Mouse (Mus musculus): Measurements from ENCODE around the gene Mlh3.
"Not testable (repeated sequence)": the region's sequence is repeated elsewhere in the genome, so short reads cannot be mapped to it uniquely, and the experiment has no call there.

The Mlh3 gene

DNA sequence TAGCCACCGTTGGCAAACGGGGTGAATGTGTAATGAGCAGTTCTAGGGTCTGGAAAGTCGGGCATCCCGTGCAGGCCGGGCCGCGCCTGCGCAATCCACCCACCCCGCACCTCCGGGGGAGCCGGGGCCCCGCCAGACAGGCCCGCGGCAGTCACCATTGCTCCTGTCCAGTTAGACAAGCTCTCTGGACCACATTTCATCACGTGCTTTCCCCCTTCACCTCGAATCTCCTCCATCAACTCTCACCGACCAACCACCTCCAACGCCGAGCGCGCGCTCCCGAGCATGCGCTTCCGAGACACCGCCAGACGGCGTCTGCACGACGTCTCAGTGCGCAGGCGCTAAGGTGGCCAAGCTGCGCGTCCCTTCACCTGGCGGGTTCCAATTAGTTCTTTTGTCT, at the start of gene Mlh3:
Gene Mlh3, minus strand, starts transcription at position 281 of the 400 bp plus-strand sequence.
- peak; percentile 78 to 86 for DNase-seq (ENCODE audit: low spot score in 2 of 2)

DNA sequence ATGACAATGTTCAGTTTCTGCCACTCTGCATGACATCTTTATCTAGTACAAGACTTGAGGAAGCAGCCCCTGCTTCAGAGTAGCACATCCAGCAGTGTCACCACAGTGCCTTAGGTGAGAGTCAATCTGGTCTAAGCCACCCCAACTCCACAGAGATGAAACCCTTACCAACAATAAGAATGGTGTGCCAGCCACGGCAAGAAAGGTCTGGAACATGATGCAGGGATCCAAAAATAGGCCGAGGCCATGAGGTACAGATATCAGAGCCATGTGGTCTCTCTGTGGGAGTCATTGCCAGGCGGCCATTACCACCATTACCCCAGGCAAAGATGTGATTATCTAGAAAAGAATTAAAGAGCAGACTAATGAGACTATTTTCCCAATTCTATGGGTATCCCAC, 38.3 kb upstream of the Mlh3 start:
- no peak for DNase-seq (ENCODE audit: low spot score in 2 of 2)

DNA sequence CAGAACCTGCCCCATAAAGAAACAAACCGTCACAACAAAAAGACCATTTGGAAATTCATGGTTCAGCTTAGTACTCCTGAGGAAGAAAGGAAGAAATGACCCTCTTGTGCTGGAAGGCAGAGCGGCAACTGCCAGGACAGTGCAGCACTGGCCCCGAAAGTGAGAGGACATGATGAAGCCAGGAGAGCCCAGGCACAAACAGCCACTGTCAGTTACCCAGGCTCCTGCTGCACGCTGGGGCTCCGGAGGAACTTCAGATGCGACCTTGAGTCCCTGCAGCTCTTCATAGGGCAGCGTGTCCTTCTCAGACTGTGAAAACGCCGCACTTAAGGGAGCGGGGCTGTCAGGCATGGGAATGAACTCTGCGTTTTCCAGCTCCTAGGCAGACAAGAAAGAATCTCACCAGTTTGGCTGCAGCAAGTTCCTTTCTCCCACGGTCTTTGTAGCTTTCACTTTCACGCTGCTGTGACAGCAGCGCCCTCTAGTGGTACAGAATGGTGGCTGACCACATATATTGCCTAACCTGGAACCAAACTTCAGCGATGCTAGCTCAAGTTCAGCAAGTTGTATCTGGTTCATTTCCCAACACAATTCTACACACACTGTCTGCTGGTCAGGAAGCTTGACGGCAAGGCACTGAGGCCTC, 35.0 kb upstream of the Mlh3 start:
- DNase-seq (ENCODE audit: low spot score in 2 of 2): peak; percentile 81 to 83

DNA sequence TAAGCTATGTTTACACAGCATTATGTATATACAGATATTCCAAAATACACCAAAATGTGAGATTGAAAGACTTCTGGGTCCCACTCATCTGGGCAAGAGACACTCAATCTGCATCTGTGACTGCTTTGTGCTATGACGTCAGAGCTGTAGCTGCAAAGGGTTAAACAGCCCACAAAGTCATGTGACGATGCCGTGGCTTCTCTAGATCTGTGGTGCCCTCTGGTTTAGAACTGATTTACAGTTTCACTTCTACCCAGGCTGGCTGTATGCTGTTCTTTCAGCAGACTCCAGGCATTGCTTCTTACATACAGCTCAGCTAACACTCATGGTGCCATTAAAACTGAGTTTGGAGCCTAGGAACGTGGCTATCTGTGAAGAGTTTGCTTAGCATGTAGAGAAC, 34.3 kb upstream of the Mlh3 start:
- no peak for DNase-seq (ENCODE audit: low spot score in 2 of 2)

DNA sequence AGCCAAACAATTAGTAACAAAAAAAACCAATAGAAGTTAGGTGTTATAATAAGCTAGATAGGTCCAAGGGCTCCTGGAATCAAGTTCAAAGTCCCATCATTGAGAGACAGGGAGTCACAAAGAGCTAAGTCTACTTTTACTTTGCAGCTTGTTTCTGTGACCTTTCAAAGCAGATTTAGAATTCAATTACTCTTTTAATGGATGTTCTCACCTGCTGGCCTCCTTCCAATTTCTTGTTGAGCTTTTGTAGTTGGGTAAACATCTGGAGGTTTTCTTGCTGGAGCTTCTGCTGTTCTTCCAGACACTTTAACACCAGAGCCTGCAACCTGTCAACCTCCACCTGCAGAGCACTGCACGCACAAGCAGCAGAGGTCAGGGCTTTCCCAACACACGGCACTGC, 32.9 kb upstream of the Mlh3 start:
- DNase-seq (ENCODE audit: low spot score in 2 of 2): no peak

DNA sequence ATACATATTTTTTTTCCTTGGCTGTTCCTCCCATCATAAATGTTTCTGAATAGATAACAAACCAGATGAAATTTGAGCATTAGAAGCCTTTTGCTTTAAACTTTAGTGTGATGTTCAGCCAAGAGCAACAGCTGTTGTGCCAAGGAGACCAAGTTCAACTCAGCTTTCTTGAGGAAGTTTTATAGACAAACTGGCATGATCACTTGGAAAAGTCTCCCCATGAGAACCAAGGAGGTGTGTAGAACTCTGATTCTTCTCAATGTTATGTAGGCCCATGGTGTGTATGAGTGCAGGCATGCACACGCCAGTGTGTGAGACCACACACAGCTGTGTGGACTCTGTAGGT, 28.4 kb upstream of the Mlh3 start:
- no peak for DNase-seq (ENCODE audit: low spot score in 2 of 2)

DNA sequence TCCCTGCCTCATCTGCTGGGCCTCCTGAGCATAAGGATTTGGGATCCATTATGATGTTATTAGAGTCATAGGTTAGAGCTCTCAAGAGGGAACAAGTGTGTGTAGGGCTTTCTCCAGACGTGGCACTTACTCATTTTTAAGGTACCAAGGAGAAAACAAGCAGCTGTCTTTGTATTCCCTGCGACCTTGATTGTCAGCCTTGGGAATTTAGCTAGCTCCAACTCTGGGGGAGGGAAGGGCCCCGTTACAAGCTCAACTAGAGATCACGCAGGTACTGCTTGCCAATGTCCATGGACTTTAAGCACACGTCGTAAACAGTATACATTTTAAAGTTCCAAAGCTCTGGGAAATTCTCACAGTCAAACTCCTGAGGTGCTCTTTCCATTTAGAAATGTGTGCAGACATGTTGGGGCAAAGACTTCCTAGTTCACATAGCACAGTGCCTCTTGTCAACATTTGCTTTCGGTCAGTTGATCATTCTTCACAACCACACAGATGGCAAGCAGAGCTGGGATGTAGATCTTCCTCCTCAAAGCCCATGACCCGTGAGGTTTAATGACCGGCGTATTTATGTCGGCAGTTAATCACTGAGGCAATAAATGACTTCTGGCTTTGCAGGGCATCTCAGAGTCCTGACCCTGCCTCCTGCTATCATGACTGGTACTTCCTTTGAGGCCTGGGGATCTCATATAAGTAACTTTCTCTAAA, 27.9 kb upstream of the Mlh3 start:
- no peak for DNase-seq (ENCODE audit: low spot score in 2 of 2)

DNA sequence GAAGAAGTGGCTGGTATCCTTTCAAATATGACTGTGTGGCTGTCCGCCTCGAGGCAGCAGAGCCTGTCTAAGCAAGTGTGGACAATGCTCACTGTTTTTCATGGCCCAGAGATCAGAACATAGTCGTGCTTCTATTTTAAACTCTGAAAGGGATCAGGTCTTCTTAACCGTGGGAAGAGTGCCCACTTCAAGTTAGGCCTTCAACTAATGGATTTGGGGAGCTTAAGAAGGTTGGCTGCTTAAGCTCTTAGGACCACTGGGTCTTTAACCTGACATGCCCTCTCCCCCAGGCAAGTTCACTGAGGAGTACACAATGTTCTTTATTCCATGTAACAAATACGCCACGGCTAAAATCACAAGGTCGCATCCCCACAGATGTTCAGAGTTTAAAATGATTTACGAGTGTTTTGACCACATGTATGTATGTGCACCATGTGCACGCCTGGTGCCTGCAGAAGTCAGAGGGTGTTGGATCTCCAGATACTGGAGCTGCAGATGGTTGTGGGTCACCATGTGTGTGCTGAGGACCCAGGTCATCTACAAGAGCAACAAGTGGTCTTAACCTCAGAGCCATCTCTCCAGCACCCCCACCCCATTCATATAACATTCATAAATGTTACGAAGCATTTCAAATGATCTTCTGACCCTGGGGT, 27.1 kb upstream of the Mlh3 start:
- DNase-seq (ENCODE audit: low spot score in 2 of 2): no peak

DNA sequence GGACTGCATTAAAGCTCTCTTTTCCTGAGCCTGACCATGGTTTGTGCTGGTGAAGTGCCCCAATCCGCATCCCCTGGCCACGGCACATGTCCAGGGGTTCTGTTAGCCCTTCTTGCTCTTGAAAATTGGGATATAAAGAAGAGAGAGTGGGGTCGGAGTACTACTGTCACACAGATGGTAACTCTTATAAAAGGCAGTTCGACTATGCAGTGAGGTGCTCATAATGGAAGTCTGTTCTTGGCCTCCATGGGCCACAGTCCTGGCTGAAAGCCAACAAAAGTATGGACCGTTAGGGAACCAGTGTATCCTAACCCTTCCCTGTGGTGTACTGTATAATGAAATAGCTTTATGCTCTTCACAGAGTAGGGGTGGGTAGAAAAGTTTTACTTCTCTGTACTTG, 26.5 kb upstream of the Mlh3 start:
- DNase-seq (ENCODE audit: low spot score in 2 of 2): no peak

DNA sequence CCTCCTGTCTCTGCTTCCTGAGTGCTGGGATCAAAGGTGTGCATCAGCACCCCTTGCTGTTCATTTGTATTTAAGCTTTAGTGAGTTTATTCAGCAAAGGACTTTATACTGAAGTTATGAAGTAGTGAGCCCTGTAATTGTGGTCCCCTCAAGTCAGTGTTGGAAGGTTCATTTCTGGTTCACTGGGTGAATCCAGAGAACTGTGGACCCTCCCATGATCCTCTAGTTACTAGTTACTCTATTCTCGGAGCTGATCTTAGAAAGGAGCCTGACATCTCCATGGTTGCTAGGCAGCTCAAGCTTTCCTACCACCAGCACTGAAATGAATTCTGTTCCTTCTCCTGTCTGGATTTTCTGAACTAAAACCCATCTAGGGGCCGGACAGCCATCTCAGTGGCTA, 25.1 kb upstream of the Mlh3 start:
- no peak for DNase-seq (ENCODE audit: low spot score in 2 of 2)

DNA sequence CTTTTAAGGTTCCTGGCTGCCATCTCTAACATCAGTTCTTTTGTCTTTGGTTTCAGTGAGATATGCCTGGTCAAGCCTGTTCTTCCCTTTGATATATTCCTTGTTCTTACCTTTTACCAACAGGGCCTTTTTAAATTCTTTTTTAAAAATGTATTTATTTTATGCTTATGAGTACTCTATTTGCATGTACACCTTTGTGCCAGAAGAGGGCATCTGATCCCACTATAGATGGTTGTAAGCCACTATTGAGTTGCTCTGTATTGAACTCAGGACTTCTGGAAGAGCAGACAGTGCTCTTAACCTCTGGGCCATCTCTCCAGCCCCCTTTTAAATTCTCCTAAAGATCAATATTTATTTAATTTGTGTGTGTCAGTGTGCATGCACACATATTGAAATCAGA, 22.5 kb upstream of the Mlh3 start:
- no peak for DNase-seq (ENCODE audit: low spot score in 2 of 2)

DNA sequence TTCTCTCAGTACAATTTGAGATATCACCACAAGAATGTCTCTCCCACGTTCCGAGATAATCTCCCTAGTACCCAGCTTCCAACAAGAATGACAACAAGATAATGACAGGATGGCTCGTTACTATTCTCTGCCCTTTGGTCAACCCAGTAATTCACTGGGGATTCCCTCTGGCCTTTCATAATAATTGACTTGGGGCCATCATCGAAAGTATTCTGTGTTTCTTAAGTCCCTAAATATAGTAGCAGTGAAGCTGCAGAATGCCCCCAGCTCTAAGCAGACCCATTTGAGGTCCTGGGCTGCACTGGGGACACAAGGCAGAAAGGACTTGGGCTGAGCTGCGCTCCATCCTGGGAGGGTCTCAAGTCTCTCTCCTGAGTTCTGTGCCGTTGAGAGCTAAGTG, 21.9 kb upstream of the Mlh3 start:
- DNase-seq (ENCODE audit: low spot score in 2 of 2): no peak

DNA sequence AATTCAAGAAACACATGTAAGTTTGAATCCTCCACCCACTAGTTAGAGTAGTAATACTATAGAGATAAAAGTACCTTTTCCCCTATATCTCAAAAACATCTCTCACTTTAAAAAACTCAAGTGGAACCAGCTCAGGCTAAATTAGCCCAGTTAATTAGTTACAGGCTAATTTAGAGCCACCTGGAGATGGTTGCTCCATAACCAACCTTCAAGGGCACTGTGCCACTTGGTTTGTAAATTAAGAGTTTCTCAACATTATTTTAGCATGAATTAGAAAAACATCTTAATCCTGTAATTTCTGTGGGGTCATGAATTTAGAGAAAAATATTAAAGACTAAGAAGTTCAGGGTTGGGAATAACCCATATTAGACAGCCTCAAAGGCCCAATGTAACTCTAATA, 21.1 kb upstream of the Mlh3 start:
- DNase-seq (ENCODE audit: low spot score in 2 of 2): no peak

DNA sequence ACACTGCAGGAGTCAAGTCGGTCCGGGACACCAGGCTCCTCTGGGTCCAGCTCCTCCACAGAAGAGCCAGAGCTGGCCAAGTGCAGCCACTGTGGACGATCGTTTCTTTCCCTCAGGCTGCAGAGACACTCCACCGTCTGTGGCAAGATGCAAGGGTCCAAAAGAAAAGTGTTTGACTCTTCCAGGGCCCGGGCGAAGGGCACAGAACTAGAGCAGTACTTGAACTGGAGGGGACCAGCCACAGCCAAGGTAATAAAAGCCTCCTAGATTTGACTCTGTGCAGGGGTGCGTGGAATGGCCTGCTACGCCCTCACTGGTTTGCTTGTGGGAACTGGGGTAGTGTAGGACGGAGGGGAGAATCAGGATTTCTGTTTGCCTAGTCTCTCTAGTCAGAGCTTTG, 20.2 kb upstream of the Mlh3 start:
- no peak for DNase-seq (ENCODE audit: low spot score in 2 of 2)

DNA sequence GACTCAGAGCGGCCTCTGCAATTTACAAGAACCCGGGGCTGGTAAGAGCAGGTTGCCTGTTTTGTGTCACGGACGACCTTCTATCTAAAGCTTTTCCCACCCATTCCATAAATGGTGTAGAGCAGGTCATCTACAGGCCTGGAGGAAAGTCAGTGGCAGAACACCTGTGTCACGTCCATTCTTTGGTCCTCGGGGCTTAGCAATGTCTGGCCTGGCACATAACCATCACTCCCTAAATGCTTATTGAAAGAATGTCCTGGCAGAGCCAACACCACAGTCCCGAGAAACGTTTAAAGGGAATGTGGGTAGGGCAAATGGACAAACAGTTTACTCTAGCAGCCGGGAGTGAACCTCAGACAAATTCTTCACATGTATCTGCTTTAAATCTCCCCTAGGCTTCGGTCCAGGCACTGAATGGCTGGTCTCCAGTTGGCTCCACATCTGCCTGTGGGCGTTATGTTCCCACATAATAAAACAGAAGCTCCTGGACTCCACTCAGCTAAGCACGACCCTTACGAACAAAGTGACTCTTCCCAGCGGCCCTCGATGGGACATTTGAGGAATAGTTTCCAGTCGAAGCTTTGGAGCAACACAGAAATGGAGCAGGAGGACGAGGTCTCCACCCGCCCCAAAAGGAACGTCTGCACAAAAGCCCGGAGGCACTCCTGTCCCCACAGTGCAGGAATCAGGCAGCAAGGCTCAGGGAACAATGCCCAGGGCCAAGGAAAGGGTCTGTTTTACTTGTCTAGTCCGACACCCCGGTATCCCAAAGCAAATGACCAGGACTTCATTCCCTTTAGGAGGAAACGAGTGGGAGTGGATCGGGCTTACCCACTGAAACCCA, 19.0 kb upstream of the Mlh3 start:
- peak in 1 of 2 experiments; percentile 56 for DNase-seq (ENCODE audit: low spot score in 2 of 2)

DNA sequence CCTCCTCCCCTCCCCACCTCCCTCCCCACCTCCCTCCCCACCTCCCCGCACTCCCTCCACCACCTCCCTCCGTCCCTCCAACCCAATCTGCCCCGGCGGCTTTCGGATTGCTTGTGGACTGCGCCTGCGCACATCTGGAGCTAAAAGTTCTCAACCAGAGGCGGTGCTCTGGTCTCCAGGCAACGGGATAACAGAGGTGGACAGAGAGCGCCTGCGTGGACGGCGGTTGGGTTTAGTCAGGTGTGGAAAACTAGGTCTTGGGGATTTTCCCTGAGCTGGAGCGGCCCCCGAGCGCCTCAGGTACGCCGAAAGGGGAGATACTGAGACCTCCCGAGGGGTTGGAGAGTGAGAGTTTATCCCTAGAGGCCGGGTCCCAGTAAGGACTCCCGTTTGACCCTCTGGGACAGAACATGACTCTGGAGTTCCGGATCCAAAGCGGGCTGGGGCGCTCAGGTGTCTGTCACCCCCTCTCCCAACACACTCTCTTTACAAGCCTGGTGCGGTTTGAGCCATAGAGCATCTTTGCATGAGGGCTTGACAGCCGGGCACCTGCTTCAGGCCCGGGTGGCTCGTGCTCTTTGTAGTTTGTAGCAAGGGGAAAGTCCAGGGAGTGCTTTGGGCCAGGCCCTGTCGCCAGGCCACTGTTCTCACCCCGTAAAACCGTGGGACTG, 18.2 kb upstream of the Mlh3 start, which contains the start of gene Zc2hc1c:
Gene Zc2hc1c, plus strand, starts transcription at position 106 of the 671 bp plus-strand sequence.
- DNase-seq (ENCODE audit: low spot score in 2 of 2): peak; percentile 81 to 90

DNA sequence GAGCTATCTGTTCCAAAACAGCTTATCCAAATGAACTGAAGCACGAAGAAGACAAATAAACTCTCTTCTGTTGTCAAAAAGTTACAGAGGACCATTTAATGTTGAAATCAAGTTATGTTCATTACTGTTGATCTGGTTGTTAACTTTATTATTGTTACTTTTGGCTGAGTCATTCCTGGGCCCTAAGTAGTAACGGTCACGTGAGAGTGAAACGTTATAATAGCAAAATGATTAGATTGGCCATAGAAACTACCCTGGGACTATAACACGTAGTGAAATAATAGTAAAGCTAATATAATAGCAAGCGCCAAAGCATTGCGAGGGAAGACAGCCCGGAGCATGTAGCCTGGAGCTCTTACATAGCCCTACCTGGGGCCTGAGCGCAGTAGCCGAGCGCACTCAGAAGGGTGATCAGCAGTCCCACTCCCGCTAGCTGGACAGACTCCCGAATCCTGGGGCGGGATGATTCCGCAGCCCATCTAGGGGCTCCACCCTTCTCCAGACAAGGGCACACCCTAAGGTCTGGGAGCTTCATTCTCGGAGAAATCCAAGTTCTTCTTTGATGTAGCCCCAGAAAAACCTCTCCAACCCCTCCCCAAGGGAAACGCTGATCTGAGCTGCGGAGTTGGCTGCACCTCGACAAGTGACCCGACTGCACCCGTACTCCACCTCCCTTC, 17.5 kb upstream of the Mlh3 start, which contains the start of gene Acyp1:
Gene Acyp1, minus strand, starts transcription at position 630 of the 677 bp plus-strand sequence.
- DNase-seq (ENCODE audit: low spot score in 2 of 2): peak; percentile 59 to 60

DNA sequence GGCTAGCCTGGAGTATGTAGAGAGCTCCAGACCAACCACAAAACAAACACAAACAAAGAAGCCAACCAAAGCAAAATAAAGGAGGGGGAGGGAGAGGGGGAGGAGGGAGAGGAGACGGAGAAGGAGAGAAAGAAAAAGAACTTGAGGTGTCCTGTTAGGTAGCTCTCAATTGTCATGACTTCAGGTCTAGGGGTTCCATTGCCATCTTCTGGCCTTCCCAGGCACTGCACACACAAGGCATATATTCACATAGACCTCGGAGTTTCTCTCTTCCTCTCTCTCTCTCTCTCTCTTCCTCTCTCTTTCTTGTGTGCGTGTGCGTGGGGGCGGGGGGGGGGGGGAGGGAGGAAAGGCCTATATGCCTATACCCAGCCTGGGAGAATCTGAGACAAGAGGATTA, 16.5 kb upstream of the Mlh3 start:
- no peak for DNase-seq (ENCODE audit: low spot score in 2 of 2)

DNA sequence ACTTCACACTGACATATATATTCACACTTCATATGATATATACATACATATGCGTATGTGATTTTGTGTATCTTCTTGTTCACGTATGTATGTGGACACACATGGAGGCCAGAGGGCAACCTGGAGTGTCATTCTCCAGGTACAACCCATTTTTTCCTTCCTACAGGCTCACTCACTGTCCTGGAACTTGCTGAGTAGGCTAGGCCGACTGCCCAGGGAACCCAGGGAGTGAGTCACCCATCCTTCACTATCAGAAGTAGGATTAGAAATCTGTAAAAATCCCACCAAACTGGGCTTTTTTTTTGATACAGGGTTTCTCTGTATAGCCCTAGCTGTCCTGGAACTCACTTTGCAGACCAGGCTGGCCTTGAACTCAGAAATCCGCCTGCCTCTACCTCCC, 14.6 kb upstream of the Mlh3 start:
- DNase-seq (ENCODE audit: low spot score in 2 of 2): no peak

DNA sequence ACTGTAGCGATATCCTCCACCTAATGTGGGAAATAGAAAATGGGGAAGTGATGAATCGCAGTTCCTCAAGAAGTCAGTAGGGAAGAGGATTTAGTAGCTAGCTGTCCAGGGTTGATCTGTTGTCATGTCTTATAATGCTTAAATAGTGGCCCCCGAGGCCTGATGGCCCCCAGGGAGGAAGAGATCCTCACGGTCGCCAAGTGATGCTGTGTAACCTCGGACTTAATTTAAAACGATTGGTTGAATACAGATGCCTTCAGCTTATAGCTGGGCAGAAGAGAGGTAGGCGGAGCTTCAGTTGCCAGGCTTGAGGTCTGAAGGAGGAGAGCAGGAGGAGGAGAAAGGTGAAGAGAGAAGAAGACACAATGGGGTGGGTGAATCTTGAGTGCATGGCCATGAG, 13.9 kb upstream of the Mlh3 start:
- no peak for DNase-seq (ENCODE audit: low spot score in 2 of 2)

DNA sequence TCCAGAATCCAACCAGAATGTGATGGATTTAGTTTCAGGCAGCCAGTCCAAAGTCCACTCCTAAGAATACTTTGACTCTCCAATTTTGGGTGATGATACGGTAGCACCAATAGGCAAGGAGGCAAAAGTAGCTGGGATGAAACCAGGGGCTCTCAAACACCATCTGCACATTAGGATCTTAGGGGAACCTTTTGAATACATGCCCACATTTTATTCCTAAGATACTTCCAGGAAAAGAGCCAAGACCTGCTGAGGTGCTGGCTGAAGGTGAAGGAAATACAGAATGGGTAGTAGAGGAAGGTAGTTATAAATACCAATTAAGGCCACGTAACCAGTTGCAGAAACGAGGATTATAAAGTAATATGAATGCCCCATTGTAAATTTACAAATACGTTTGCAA, 11.4 kb upstream of the Mlh3 start:
- DNase-seq (ENCODE audit: low spot score in 2 of 2): not testable (repeated sequence)

Data from urinary bladder, postnatal 36 days (tissue).